Mouse (Mus musculus) induced T-regulatory cell, adult 2 months (primary cell): Measurements from ENCODE around the gene Ugt3a2.

Experiments
- DNase-seq: peaks from one replicate; pipeline ENCODE4 v3.0.0-alpha.2; 2012; ENCODE audit warnings: low read depth

Ugt3a2 gene

GRCm38 (mm10) chr15:9335341-9335740, at the start of gene Ugt3a2:
Gene Ugt3a2 (plus strand): TSS chr15:9335550.
- DNase-seq = no peak

- no peak for DNase-seq
These were observed 45.7 kb upstream of the Ugt3a2 start for GRCm38 (mm10) chr15:9289660-9290059.

GRCm38 (mm10) chr15:9305978-9306692, 29.2 kb upstream of the Ugt3a2 start:
- DNase-seq = no peak

GRCm38 (mm10) chr15:9334596-9334995, 754 bp upstream of the Ugt3a2 start:
- no peak for DNase-seq

GRCm38 (mm10) chr15:9336616-9337015, 1.3 kb downstream of the Ugt3a2 start:
- DNase-seq = no peak

- no peak for DNase-seq
These were observed 1.7 kb downstream of the Ugt3a2 start for GRCm38 (mm10) chr15:9337021-9337420.

- DNase-seq = no peak
These were observed 13.4 kb downstream of the Ugt3a2 start for GRCm38 (mm10) chr15:9348739-9349138.

- DNase-seq = peak; percentile 39
These were observed 27.5 kb downstream of the Ugt3a2 start for GRCm38 (mm10) chr15:9362801-9363200.

GRCm38 (mm10) chr15:9368774-9369173, 33.4 kb downstream of the Ugt3a2 start:
- DNase-seq = no peak

GRCm38 (mm10) chr15:9376281-9376680, 40.9 kb downstream of the Ugt3a2 start:
- no peak for DNase-seq

GRCm38 (mm10) chr15:9409475-9409874, 74.1 kb downstream of the Ugt3a2 start:
- no peak for DNase-seq
